Mouse (Mus musculus) monocyte, adult 59 days (primary cell): ENCODE data around the gene Arl1. TPM values are rescaled to one million over a fixed set of nuclear protein-coding genes. Genes with fewer than 3 reads are reported as not detected.

Experiments
- total RNA-seq, 2 experiments: library from RNA; stranded (reverse); gene quantifications; one replicate each; pipeline ENCODE4 v1.2.4; 2023

Arl1 gene
- 10 to 100 TPM; 64.6 to 65.0 TPM for total RNA-seq

GRCm38 (mm10) chr10:88730571-88731495 is at the start of gene Arl1:
TSS of gene Arl1 (plus strand) at chr10:88730858.

GRCm38 (mm10) chr10:88684925-88685324 is 45.7 kb upstream of the Arl1 start, which contains the start of gene Spic:
TSS of gene Spic (minus strand) at chr10:88685015.

Other genes with a start within 250 kb of the Arl1 start
- 10 to 100 TPM; 11.1 to 15.6 TPM for gene Chpt1, start 226.8 kb upstream of the Arl1 start, total RNA-seq
- gene Mybpc1, start 125.7 kb upstream of the Arl1 start, total RNA-seq, result 1 to 10 TPM; 1.6 to 3.6 TPM
- gene Spic, start 45.8 kb upstream of the Arl1 start, total RNA-seq, result 100 to 1,000 TPM; 204 to 210 TPM
- gene Utp20, start 95.9 kb downstream of the Arl1 start, total RNA-seq, result 10 to 100 TPM; 17.3 to 24.5 TPM
- gene Slc5a8, start 155.1 kb downstream of the Arl1 start, total RNA-seq, result not detected